Mouse (Mus musculus) MEL (cell line): ENCODE results near the gene Entpd7. TPM values are rescaled to one million over a fixed set of nuclear protein-coding genes. Genes with fewer than 3 reads are reported as not detected.

Source experiments
- DNase-seq: peaks from one replicate; pipeline ENCODE4 v3.0.0; 2011; ENCODE audit warnings: low read depth, low spot score
- H3K27ac ChIP-seq: 2 replicates; pipeline ENCODE4 v1.5.1; 2012; ENCODE audit warnings: low read depth, mild to moderate bottlenecking, control low read depth, low read length, moderate library complexity; ENCODE audit not compliant: control insufficient read depth
- H3K27me3 ChIP-seq, 2 experiments: fragments of 150-350 bp in 1 of 2; sonication (generic) in 1 of 2; 2 replicates each; pipeline ENCODE4 v1.6.1; 2012; ENCODE audit warnings: low read length in 2 of 2, mild to moderate bottlenecking in 2 of 2, improper control_type of control experiment in 1 of 2, moderate library complexity in 1 of 2; ENCODE audit not compliant: insufficient read depth in 2 of 2, control insufficient read depth in 1 of 2
- H3K36me3 ChIP-seq, 2 experiments: 2 replicates each; pipeline ENCODE4 v1.6.1; 2012 to 2014; ENCODE audit warnings: low read length in 2 of 2, improper control_type of control experiment in 1 of 2, inconsistent platforms in 1 of 2, mild to moderate bottlenecking in 1 of 2; ENCODE audit not compliant: insufficient read depth in 2 of 2, control insufficient read depth in 1 of 2
- H3K4me1 ChIP-seq, 2 experiments: fragments of 150-350 bp in 1 of 2; sonication (generic) in 1 of 2; 2 replicates each; pipeline ENCODE4 v1.6.1; 2012; ENCODE audit warnings: low read length in 2 of 2, improper control_type of control experiment in 1 of 2, mild to moderate bottlenecking in 1 of 2; ENCODE audit not compliant: insufficient read depth in 2 of 2, control insufficient read depth in 1 of 2
- H3K4me3 ChIP-seq, 2 experiments: fragments of 150-350 bp in 1 of 2; sonication (generic) in 1 of 2; 2 replicates each; pipeline ENCODE4 v1.5.1; 2012; ENCODE audit warnings: low read depth in 2 of 2, low read length in 2 of 2, mild to moderate bottlenecking in 2 of 2, moderate library complexity in 2 of 2, control low read depth in 1 of 2, improper control_type of control experiment in 1 of 2; ENCODE audit not compliant: control insufficient read depth in 1 of 2, insufficient read depth in 1 of 2
- H3K79me2 ChIP-seq: 2 replicates; pipeline ENCODE4 v1.6.1; 2012; ENCODE audit warnings: mild to moderate bottlenecking, low read length, moderate library complexity; ENCODE audit not compliant: control insufficient read depth, poor library complexity, insufficient read depth
- H3K9ac ChIP-seq: 2 replicates; pipeline ENCODE4 v1.6.1; 2012; ENCODE audit warnings: low read depth, mild to moderate bottlenecking, control low read depth, low read length, moderate library complexity; ENCODE audit not compliant: control insufficient read depth, poor library complexity, severe bottlenecking
- H3K9me3 ChIP-seq: fragments of 150-350 bp; sonication (generic); replicated peaks from 2 replicates; pipeline ENCODE4 v1.6.1; 2012; ENCODE audit warnings: mild to moderate bottlenecking, low read length, improper control_type of control experiment, moderate library complexity; ENCODE audit not compliant: insufficient read depth
- BHLHE40 ChIP-seq: IDR thresholded peaks from 2 replicates; pipeline ENCODE4 v1.6.1; 2012; ENCODE audit warnings: low read depth, mild to moderate bottlenecking, inconsistent platforms, low read length, improper control_type of control experiment, borderline replicate concordance
- CHD2 ChIP-seq: IDR thresholded peaks from 2 replicates; pipeline ENCODE4 v1.6.1; 2011; ENCODE audit warnings: low read length, improper control_type of control experiment
- CTCF ChIP-seq, 3 experiments: IDR thresholded peaks in 2 of 3; conservative IDR thresholded peaks in 1 of 3; 2 replicates each; pipeline ENCODE4 v1.5.1; 2011 to 2012; ENCODE audit warnings: low read length in 3 of 3, low read depth in 2 of 3, mild to moderate bottlenecking in 2 of 3, improper control_type of control experiment in 1 of 3, inconsistent platforms in 1 of 3, mixed read lengths in 1 of 3, moderate library complexity in 1 of 3; ENCODE audit not compliant: control insufficient read depth in 1 of 3, insufficient read depth in 1 of 3, poor library complexity in 1 of 3, severe bottlenecking in 1 of 3
- E2F4 ChIP-seq: IDR thresholded peaks from 2 replicates; pipeline ENCODE4 v1.6.1; 2011; ENCODE audit warnings: low read depth, low read length, improper control_type of control experiment, borderline replicate concordance
- ELF1 ChIP-seq: IDR thresholded peaks from 2 replicates; pipeline ENCODE4 v1.6.1; 2014; ENCODE audit warnings: low read depth, mild to moderate bottlenecking, inconsistent platforms, low read length, improper control_type of control experiment, moderate library complexity
- HCFC1 ChIP-seq: IDR thresholded peaks from 2 replicates; pipeline ENCODE4 v1.6.1; 2012; ENCODE audit warnings: low read depth, mild to moderate bottlenecking, inconsistent platforms, low read length, improper control_type of control experiment, moderate library complexity
- JUND ChIP-seq: IDR thresholded peaks from 2 replicates; pipeline ENCODE4 v1.6.1; 2011; ENCODE audit warnings: low read depth, mild to moderate bottlenecking, improper control_type of control experiment, low read length
- MAFK ChIP-seq: IDR thresholded peaks from 2 replicates; pipeline ENCODE4 v1.6.1; 2011; ENCODE audit warnings: low read depth, mild to moderate bottlenecking, low read length, improper control_type of control experiment, borderline replicate concordance
- MAX ChIP-seq: IDR thresholded peaks from 2 replicates; pipeline ENCODE4 v1.6.1; 2011; ENCODE audit warnings: low read length, improper control_type of control experiment
- MAZ ChIP-seq: IDR thresholded peaks from 2 replicates; pipeline ENCODE4 v1.6.1; 2012; ENCODE audit warnings: low read depth, mild to moderate bottlenecking, inconsistent platforms, low read length, improper control_type of control experiment
- MYB ChIP-seq: IDR thresholded peaks from 2 replicates; pipeline ENCODE4 v1.6.1; 2011; ENCODE audit warnings: mild to moderate bottlenecking, low read depth, low read length, improper control_type of control experiment
- MYC ChIP-seq: IDR thresholded peaks from 2 replicates; pipeline ENCODE4 v1.6.1; 2011; ENCODE audit warnings: low read depth, mild to moderate bottlenecking, low read length, improper control_type of control experiment, moderate library complexity
- NELFE ChIP-seq: IDR thresholded peaks from 2 replicates; pipeline ENCODE4 v1.6.1; 2011; ENCODE audit warnings: low read depth, low read length, improper control_type of control experiment
- NRF1 ChIP-seq: IDR thresholded peaks from 2 replicates; pipeline ENCODE4 v1.6.1; 2014; ENCODE audit warnings: low read depth, mild to moderate bottlenecking, inconsistent platforms, low read length, improper control_type of control experiment, moderate library complexity; ENCODE audit not compliant: poor library complexity, insufficient read depth, severe bottlenecking
- POLR2A ChIP-seq, 2 experiments: IDR thresholded peaks; 2 replicates each; pipeline ENCODE4 v1.6.1; 2011 to 2012; ENCODE audit warnings: low read length in 2 of 2, mild to moderate bottlenecking in 2 of 2, control low read depth in 1 of 2, improper control_type of control experiment in 1 of 2, low read depth in 1 of 2, moderate library complexity in 1 of 2; ENCODE audit not compliant: control insufficient read depth in 1 of 2, insufficient read depth in 1 of 2, poor library complexity in 1 of 2
- POLR2AphosphoS2 ChIP-seq: IDR thresholded peaks from 2 replicates; pipeline ENCODE4 v1.6.1; 2011; ENCODE audit warnings: low read length, improper control_type of control experiment
- POLR2AphosphoS5 ChIP-seq: IDR thresholded peaks from 2 replicates; pipeline ENCODE4 v1.6.1; 2012; ENCODE audit warnings: low read depth, borderline replicate concordance, mild to moderate bottlenecking, inconsistent platforms, low read length, moderate library complexity, mixed read lengths
- RCOR1 ChIP-seq: IDR thresholded peaks from 2 replicates; pipeline ENCODE4 v1.6.1; 2012; ENCODE audit warnings: low read depth, mild to moderate bottlenecking, inconsistent platforms, low read length, improper control_type of control experiment
- SIN3A ChIP-seq: IDR thresholded peaks from 2 replicates; pipeline ENCODE4 v1.6.1; 2012; ENCODE audit warnings: low read length, improper control_type of control experiment, inconsistent platforms
- SMC3 ChIP-seq: IDR thresholded peaks from 2 replicates; pipeline ENCODE4 v1.6.1; 2011; ENCODE audit warnings: low read depth, low read length, improper control_type of control experiment
- TBP ChIP-seq: IDR thresholded peaks from 2 replicates; pipeline ENCODE4 v1.8.0; 2011; ENCODE audit warnings: low read depth, low read length, improper control_type of control experiment
- TCF12 ChIP-seq: IDR thresholded peaks from 2 replicates; pipeline ENCODE4 v1.6.1; 2014; ENCODE audit warnings: low read depth, mild to moderate bottlenecking, inconsistent platforms, low read length, improper control_type of control experiment, moderate library complexity
- UBTF ChIP-seq: IDR thresholded peaks from 2 replicates; pipeline ENCODE4 v1.6.1; 2012; ENCODE audit warnings: low read depth, mild to moderate bottlenecking, inconsistent platforms, low read length, improper control_type of control experiment, moderate library complexity, borderline replicate concordance; ENCODE audit not compliant: insufficient read depth
- USF1 ChIP-seq: IDR thresholded peaks from 2 replicates; pipeline ENCODE4 v1.6.1; 2014; ENCODE audit warnings: low read depth, mild to moderate bottlenecking, inconsistent platforms, low read length, improper control_type of control experiment, moderate library complexity
- USF2 ChIP-seq, 2 experiments: IDR thresholded peaks; 2 replicates each; pipeline ENCODE4 v1.6.1; 2011 to 2012; ENCODE audit warnings: improper control_type of control experiment in 2 of 2, low read length in 2 of 2, borderline replicate concordance in 1 of 2, inconsistent platforms in 1 of 2, low read depth in 1 of 2, mild to moderate bottlenecking in 1 of 2; ENCODE audit not compliant: insufficient read depth in 1 of 2
- ZMIZ1 ChIP-seq: IDR thresholded peaks from 2 replicates; pipeline ENCODE4 v1.6.1; 2012; ENCODE audit warnings: low read depth, mild to moderate bottlenecking, inconsistent platforms, low read length, improper control_type of control experiment, moderate library complexity
- ZNF384 ChIP-seq: IDR thresholded peaks from 2 replicates; pipeline ENCODE4 v1.6.1; 2012; ENCODE audit warnings: low read depth, mild to moderate bottlenecking, inconsistent platforms, low read length, improper control_type of control experiment
- polyA plus RNA-seq, 2 experiments: library from polyadenylated mRNA; stranded (reverse) in 1 of 2; unstranded in 1 of 2; fragments of >175 nt in 1 of 2; fragments of >200 nt in 1 of 2; gene quantifications; 2 replicates each; pipeline versions ENCODE4 v1.2.1 to v1.2.4; 2012; ENCODE audit warnings: low replicate concordance in 2 of 2, low read depth in 1 of 2; ENCODE audit not compliant: insufficient read length in 2 of 2, insufficient read depth in 1 of 2, missing spikeins in 1 of 2
- total RNA-seq: library from RNA; depleted of rRNA; stranded (reverse); fragments of 300-350 nt; gene quantifications from 2 replicates; pipeline ENCODE4 v1.2.3, GENCODE M21; 2012

Gene Entpd7
- total and polyA plus RNA-seq, 3 experiments: 4.2 to 7.7 TPM; not detected in 1

DNA sequence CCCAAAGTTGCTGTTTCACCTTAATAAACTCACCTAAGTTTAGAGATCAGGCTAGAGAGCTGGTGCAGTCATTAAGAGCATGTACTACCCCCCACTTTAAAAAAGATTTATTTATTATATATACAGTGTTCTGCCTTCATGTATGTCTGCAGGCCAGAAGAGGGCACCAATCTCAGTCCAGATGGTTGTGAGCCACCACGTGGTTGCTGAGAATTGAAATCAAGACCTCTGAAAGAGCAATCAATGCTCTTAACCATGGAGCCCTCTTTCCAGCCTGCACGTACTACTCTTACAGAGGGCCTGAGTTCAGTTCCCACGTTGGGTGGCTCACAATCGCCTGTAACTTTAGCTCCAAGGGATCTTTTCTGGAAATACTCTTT lies 22.1 kb upstream of the Entpd7 start (continued):
- TF ChIP-seq HCFC1: no peak

- no peak overlapping the region for H3K4me3 ChIP-seq
- no peak for DNase-seq
- H3K27me3 ChIP-seq: no peaks in the 10 kb centered on the region
- H3K79me2 ChIP-seq: peaks cover 34% of the 10 kb centered on the region
- peaks cover 0 to 10% of the 10 kb centered on the region in 2 experiments; a peak in 2 of 4 replicates for H3K4me1 ChIP-seq
- peaks cover 6 to 11% of the 10 kb centered on the region in 2 experiments for H3K36me3 ChIP-seq
- H3K9me3 ChIP-seq: no peaks in the 10 kb centered on the region
- H3K9ac ChIP-seq: no peak overlapping the region
- TF ChIP-seq MYB (no peak), TBP (no peak), SMC3 (no peak), MAFK (no peak), ELF1 (no peak), POLR2A (IDR thresholded peaks at IDR 0.05; ENCODE audit: control insufficient read depth in 1 of 2, insufficient read depth in 1 of 2, low read depth in 1 of 2, low read length in 2 of 2, poor library complexity in 1 of 2) (no peak), USF2 (IDR thresholded peaks at IDR 0.05; ENCODE audit: borderline replicate concordance in 1 of 2, insufficient read depth in 1 of 2, low read depth in 1 of 2, low read length in 2 of 2) (no peak), MYC (no peak), HCFC1 (no peak), TCF12 (no peak), UBTF (no peak), ZMIZ1 (no peak), JUND (no peak), MAZ (no peak), SIN3A (no peak), CTCF (IDR thresholded peaks at IDR 0.05 in 2 of 3, conservative IDR thresholded peaks at IDR 0.05 in 1 of 3; ENCODE audit: control insufficient read depth in 1 of 3, insufficient read depth in 1 of 3, low read depth in 2 of 3, low read length in 3 of 3, poor library complexity in 1 of 3, severe bottlenecking in 1 of 3) (no peak)
- H3K27ac ChIP-seq: no peak overlapping the region
These were observed 20.2 kb upstream of the Entpd7 start for GRCm38 (mm10) chr19:43669136-43669759.

GRCm38 (mm10) chr19:43671054-43671453 lies 18.4 kb upstream of the Entpd7 start:
- no peaks in the 10 kb centered on the region for H3K27me3 ChIP-seq
- no peak overlapping the region for H3K4me3 ChIP-seq
- no peak overlapping the region for H3K9ac ChIP-seq
- no peak for DNase-seq
- peaks cover 46% of the 10 kb centered on the region for H3K79me2 ChIP-seq
- H3K9me3 ChIP-seq: no peaks in the 10 kb centered on the region
- peaks cover 0 to 11% of the 10 kb centered on the region in 2 experiments; a peak in 2 of 4 replicates for H3K36me3 ChIP-seq
- peaks cover 0 to 10% of the 10 kb centered on the region in 2 experiments; a peak in 2 of 4 replicates for H3K4me1 ChIP-seq
- no peak overlapping the region for H3K27ac ChIP-seq
- TF ChIP-seq JUND: no peak
- TF ChIP-seq MAZ: no peak
- no peak for TF ChIP-seq TBP
- no peak for TF ChIP-seq POLR2AphosphoS5
- TF ChIP-seq POLR2AphosphoS2: no peak
- TF ChIP-seq ZNF384: no peak
- no peak for TF ChIP-seq NELFE
- TF ChIP-seq SMC3: no peak
- no peak for TF ChIP-seq HCFC1
- TF ChIP-seq POLR2A (IDR thresholded peaks at IDR 0.05; ENCODE audit: control insufficient read depth in 1 of 2, insufficient read depth in 1 of 2, low read depth in 1 of 2, low read length in 2 of 2, poor library complexity in 1 of 2): no peak
- TF ChIP-seq USF1: no peak
- no peak for TF ChIP-seq NRF1
- TF ChIP-seq RCOR1: no peak
- TF ChIP-seq BHLHE40: no peak
- no peak for TF ChIP-seq CHD2
- no peak for TF ChIP-seq MAX
- TF ChIP-seq SIN3A: no peak
- no peak for TF ChIP-seq E2F4
- TF ChIP-seq TCF12: no peak
- TF ChIP-seq, all 39 proteins: peak for 0
